Mouse (Mus musculus): Measurements from ENCODE around the gene Zyx. TPM values are rescaled to one million over a fixed set of nuclear protein-coding genes. Genes with fewer than 3 reads are reported as not detected.
A peak's percentile ranks its signal among the peaks of the same experiment; 100 is the strongest.

Gene Zyx
- polyA plus RNA-seq, 1 experiment from 2014 or later = 60.2 TPM

DNA sequence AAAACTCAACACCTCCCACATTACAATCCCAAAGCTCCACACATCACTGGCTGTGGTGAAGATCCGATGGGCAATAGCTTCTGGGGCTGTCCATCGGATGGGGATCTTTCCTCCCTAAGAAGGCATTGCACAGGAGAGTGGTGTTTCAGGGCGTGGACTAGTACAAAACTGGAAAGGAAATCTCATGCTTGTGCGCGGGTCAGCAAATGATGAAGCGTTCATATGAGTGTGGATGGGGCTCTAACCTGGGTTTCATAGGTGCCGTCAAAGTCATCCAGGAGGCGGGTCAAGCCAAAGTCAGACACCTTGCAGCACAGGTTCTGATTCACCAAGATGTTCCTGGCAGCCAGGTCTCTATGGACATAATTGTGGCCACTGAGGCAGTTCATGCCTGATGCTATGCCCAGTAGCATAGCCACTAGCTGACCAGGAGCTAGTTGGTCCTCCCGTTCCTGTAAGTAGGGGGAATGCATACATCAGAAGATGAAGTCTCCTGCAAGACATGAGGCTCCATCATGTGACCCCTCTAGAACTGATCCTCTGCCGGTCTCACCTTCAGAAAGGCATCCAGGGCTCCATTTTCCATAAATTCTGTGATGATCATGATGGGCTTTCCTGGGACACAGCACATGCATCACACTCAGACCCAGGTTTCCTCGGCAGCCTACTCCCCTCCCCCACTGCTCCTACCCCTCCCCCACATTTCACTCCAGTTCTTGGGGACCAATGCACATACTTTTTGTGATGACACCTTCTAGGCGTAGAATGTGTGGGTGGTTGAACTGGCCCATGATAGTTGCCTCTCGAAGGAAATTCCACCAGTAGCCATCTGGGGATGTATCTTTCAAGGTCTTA lies 11.8 kb downstream of the Zyx start:
- H3K9me3 ChIP-seq (ENCODE audit: control insufficient read depth, low read length) = no peaks in the 10 kb centered on the region
- no peak overlapping the region for H3K4me2 ChIP-seq
- H3K9ac ChIP-seq (ENCODE audit: low read length) = no peak overlapping the region
- DNase-seq (ENCODE audit: low spot score, missing footprints) = no peak
- no peak overlapping the region for H3K27ac ChIP-seq (ENCODE audit: low read depth, low read length)
- 93% methylated on average over 13 of the region's 13 CpGs for WGBS
- H3K36me3 ChIP-seq (ENCODE audit: control insufficient read depth, insufficient read depth, low read length) = peaks cover 9% of the 10 kb centered on the region
- no peaks in the 10 kb centered on the region for H3K27me3 ChIP-seq (ENCODE audit: control insufficient read depth, insufficient read depth, low read length)
- no peaks in the 10 kb centered on the region for H3K4me1 ChIP-seq (ENCODE audit: control insufficient read depth, insufficient read depth, low read length)
- H3K4me3 ChIP-seq (ENCODE audit: low read depth, low read length) = no peak overlapping the region
- ATAC-seq (ENCODE audit: low FRiP score) = no peak

DNA sequence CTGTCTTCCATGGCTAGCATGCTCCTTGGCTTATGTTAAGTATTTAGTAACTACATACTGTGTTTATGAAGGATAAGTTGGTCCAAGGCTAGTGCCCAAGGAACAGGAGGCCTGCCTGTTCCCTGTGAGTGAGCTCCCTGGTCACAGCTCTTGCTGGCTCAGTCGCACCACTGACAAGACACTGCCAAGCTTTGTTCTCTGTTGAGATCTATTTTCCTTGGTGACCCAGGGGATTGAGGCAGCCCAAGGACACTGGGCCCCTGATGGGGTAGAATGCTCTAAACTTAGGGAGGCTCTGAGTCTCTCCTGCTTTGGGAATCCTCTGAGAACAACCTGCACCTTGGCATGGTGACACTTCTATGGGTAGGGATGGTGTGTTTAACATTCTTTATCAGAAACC lies 12.6 kb downstream of the Zyx start:
- no peak overlapping the region for H3K4me3 ChIP-seq (ENCODE audit: low read depth, low read length)
- H3K36me3 ChIP-seq (ENCODE audit: control insufficient read depth, insufficient read depth, low read length) = peaks cover 6% of the 10 kb centered on the region; the same call in 1 of the 2 replicates
- H3K9me3 ChIP-seq (ENCODE audit: control insufficient read depth, low read length) = no peaks in the 10 kb centered on the region
- WGBS = 73% methylated on average over 1 of the region's 1 CpGs
- H3K4me2 ChIP-seq = no peak overlapping the region
- DNase-seq (ENCODE audit: low spot score, missing footprints) (no peak), ATAC-seq (ENCODE audit: low FRiP score) (no peak)
- H3K27ac ChIP-seq (ENCODE audit: low read depth, low read length) = no peak overlapping the region
- no peaks in the 10 kb centered on the region for H3K4me1 ChIP-seq (ENCODE audit: control insufficient read depth, insufficient read depth, low read length)
- H3K9ac ChIP-seq (ENCODE audit: low read length) = no peak overlapping the region
- H3K27me3 ChIP-seq (ENCODE audit: control insufficient read depth, insufficient read depth, low read length) = no peaks in the 10 kb centered on the region

DNA sequence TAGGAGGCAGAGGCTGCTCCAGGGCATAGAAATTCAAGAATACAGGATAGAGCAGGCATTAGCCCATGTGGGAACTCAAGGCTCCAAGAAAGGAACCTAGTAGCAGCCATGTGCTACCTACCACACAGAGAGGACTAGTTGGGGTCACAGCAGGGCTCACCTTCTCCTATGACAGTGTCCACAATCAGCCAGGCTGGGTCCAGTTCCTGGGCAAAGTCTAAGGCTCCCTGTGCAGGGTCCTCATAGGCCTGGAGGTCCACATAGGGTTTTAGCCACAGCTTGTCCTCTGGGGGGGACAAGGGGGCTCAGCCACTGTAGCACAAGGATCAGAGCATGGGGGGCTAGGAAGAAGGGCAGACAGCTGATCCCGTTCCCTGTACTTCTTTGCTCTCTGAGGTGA lies 13.1 kb downstream of the Zyx start:
- no peak overlapping the region for H3K4me3 ChIP-seq (ENCODE audit: low read depth, low read length)
- H3K4me2 ChIP-seq = no peak overlapping the region
- H3K4me1 ChIP-seq (ENCODE audit: control insufficient read depth, insufficient read depth, low read length) = no peaks in the 10 kb centered on the region
- DNase-seq (ENCODE audit: low spot score, missing footprints) (no peak), ATAC-seq (ENCODE audit: low FRiP score) (no peak)
- H3K36me3 ChIP-seq (ENCODE audit: control insufficient read depth, insufficient read depth, low read length) = peaks cover 6% of the 10 kb centered on the region; the same call in 1 of the 2 replicates
- H3K27ac ChIP-seq (ENCODE audit: low read depth, low read length) = no peak overlapping the region
- no peaks in the 10 kb centered on the region for H3K9me3 ChIP-seq (ENCODE audit: control insufficient read depth, low read length)
- no peak overlapping the region for H3K9ac ChIP-seq (ENCODE audit: low read length)
- 75% methylated on average over 1 of the region's 1 CpGs for WGBS
- no peaks in the 10 kb centered on the region for H3K27me3 ChIP-seq (ENCODE audit: control insufficient read depth, insufficient read depth, low read length)

DNA sequence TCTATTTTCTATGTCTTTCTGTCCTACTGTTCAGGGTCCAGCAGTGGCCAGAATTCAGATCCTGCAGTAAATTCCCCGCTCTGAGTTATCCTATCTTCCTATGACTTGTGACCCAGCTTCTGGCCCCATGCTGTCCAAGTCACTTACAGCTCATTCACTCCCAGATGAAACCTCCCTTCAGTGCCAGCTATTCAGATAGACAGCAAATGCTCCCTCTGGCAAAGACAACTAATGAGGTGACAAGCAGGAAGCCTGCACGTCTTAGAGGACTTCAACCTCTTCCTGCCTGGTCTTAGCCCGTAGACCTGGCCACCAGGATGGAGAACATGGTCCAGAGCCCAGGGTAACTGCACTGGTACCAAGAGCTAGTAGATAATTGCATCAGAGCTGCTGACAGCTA lies 13.5 kb downstream of the Zyx start:
- Histone ChIP-seq H3K27ac (ENCODE audit: low read depth, low read length) (no peak overlapping the region), H3K36me3 (ENCODE audit: control insufficient read depth, insufficient read depth, low read length) (peaks cover 2% of the 10 kb centered on the region; the same call in 1 of the 2 replicates), H3K9me3 (ENCODE audit: control insufficient read depth, low read length) (no peaks in the 10 kb centered on the region), H3K4me1 (ENCODE audit: control insufficient read depth, insufficient read depth, low read length) (no peaks in the 10 kb centered on the region), H3K27me3 (ENCODE audit: control insufficient read depth, insufficient read depth, low read length) (no peaks in the 10 kb centered on the region), H3K4me3 (ENCODE audit: low read depth, low read length) (no peak overlapping the region), H3K4me2 (no peak overlapping the region), H3K9ac (ENCODE audit: low read length) (no peak overlapping the region)
- ATAC-seq (ENCODE audit: low FRiP score) (no peak), DNase-seq (ENCODE audit: low spot score, missing footprints) (no peak)
- WGBS = 67% methylated on average over 3 of the region's 3 CpGs

DNA sequence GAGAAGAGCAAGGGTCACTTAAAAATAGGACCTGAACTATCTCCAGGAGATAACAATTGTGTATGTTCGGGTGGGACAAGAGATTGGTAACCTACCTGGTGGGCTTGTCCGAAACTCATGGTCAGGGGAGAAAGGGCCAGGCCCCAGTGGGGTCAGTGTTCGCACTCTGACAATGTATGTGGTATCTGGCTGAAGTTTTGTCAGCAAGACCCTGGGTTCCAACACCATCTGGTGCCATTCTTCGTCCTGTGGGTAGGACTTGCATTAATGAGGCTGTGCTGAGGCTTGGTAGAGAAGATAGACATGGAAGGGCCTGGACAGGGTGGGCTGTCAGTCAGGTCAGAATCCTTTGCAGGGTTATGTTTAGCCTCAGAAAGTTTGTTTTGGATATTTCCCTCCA lies 14.6 kb downstream of the Zyx start:
- Histone ChIP-seq H3K9me3 (ENCODE audit: control insufficient read depth, low read length) (no peaks in the 10 kb centered on the region), H3K27me3 (ENCODE audit: control insufficient read depth, insufficient read depth, low read length) (no peaks in the 10 kb centered on the region), H3K4me2 (no peak overlapping the region), H3K4me3 (ENCODE audit: low read depth, low read length) (no peak overlapping the region), H3K27ac (ENCODE audit: low read depth, low read length) (no peak overlapping the region), H3K4me1 (ENCODE audit: control insufficient read depth, insufficient read depth, low read length) (no peaks in the 10 kb centered on the region), H3K36me3 (ENCODE audit: control insufficient read depth, insufficient read depth, low read length) (no peaks in the 10 kb centered on the region), H3K9ac (ENCODE audit: low read length) (no peak overlapping the region)
- ATAC-seq (ENCODE audit: low FRiP score) (no peak), DNase-seq (ENCODE audit: low spot score, missing footprints) (no peak)
- WGBS = 84% methylated on average over 4 of the region's 4 CpGs

DNA sequence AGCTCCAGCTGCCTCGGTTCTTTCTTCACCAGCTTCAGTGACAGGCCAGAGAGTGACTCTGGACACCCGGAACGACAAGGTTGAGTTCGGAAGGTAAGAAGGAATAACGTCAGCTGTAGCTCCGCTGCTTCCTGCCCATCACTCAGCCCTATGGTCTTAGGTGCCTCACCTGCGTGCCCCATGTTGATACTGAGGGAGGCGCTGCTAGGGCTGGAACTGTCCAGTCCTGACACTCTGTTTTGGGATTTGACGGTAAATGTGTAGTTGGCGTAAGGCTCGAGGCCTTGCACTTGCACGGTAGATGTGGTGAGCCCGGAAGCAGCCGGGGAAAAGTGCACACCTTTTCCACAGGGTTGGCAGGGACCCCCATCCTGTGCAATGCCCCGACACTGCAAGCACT lies 15.2 kb downstream of the Zyx start:
- Histone ChIP-seq H3K4me3 (ENCODE audit: low read depth, low read length) (no peak overlapping the region), H3K36me3 (ENCODE audit: control insufficient read depth, insufficient read depth, low read length) (no peaks in the 10 kb centered on the region), H3K27ac (ENCODE audit: low read depth, low read length) (no peak overlapping the region), H3K9me3 (ENCODE audit: control insufficient read depth, low read length) (no peaks in the 10 kb centered on the region), H3K27me3 (ENCODE audit: control insufficient read depth, insufficient read depth, low read length) (no peaks in the 10 kb centered on the region), H3K4me2 (no peak overlapping the region), H3K9ac (ENCODE audit: low read length) (no peak overlapping the region), H3K4me1 (ENCODE audit: control insufficient read depth, insufficient read depth, low read length) (peaks cover 1% of the 10 kb centered on the region; the same call in 1 of the 2 replicates)
- 92% methylated on average over 15 of the region's 15 CpGs for WGBS
- no peak for DNase-seq (ENCODE audit: low spot score, missing footprints)
- ATAC-seq (ENCODE audit: low FRiP score) = no peak

DNA sequence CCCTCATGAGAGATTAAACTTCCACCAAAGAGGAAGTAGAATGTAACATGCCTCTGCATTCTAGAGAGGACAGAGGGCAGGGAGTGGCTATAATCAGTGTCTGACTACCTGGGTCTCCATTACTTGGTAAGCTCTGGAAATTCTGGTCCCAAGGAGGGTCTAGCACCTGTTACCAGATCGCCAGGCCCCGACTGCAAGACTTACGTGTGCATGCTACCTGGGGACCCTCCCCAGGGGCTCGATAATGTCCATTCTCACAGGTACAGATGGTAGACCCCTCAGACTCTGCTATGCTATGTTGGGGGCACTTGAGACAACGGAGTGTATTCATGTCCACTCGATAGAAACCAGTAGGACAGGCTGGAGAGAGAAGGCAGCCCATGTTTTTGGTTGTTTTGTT lies 15.8 kb downstream of the Zyx start:
- H3K9me3 ChIP-seq (ENCODE audit: control insufficient read depth, low read length) = no peaks in the 10 kb centered on the region
- ATAC-seq (ENCODE audit: low FRiP score) = no peak
- no peak for DNase-seq (ENCODE audit: low spot score, missing footprints)
- no peaks in the 10 kb centered on the region for H3K36me3 ChIP-seq (ENCODE audit: control insufficient read depth, insufficient read depth, low read length)
- no peak overlapping the region for H3K4me3 ChIP-seq (ENCODE audit: low read depth, low read length)
- no peak overlapping the region for H3K9ac ChIP-seq (ENCODE audit: low read length)
- peaks cover 6% of the 10 kb centered on the region; the same call in 1 of the 2 replicates for H3K4me1 ChIP-seq (ENCODE audit: control insufficient read depth, insufficient read depth, low read length)
- WGBS = 91% methylated on average over 6 of the region's 6 CpGs
- no peak overlapping the region for H3K4me2 ChIP-seq
- H3K27ac ChIP-seq (ENCODE audit: low read depth, low read length) = no peak overlapping the region
- no peaks in the 10 kb centered on the region for H3K27me3 ChIP-seq (ENCODE audit: control insufficient read depth, insufficient read depth, low read length)

DNA sequence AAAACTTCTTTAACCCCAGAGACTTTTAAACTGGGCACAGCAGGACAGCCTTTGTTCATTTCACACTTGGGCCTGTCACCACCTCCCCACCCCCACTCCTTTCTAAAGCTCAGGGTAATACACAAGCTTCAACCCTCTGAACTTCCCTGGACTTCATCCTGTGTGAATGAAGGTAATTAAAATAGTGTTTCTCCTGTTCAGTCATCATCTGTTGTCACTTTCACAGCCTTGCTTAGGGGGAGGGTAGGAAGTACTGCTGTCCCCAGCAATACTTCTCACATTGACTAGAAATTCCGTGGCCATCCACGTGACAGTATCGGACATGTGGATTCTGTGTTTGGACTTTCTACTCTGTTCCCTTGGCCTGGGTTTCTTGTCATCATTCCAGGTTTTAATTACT lies 20.4 kb downstream of the Zyx start:
- Histone ChIP-seq H3K9me3 (ENCODE audit: control insufficient read depth, low read length) (no peaks in the 10 kb centered on the region), H3K4me1 (ENCODE audit: control insufficient read depth, insufficient read depth, low read length) (peaks cover 13% of the 10 kb centered on the region), H3K27me3 (ENCODE audit: control insufficient read depth, insufficient read depth, low read length) (peaks cover 11% of the 10 kb centered on the region), H3K4me3 (ENCODE audit: low read depth, low read length) (no peak overlapping the region), H3K9ac (ENCODE audit: low read length) (no peak overlapping the region), H3K4me2 (no peak overlapping the region), H3K27ac (ENCODE audit: low read depth, low read length) (no peak overlapping the region), H3K36me3 (ENCODE audit: control insufficient read depth, insufficient read depth, low read length) (no peaks in the 10 kb centered on the region)
- peak; percentile 43 for ATAC-seq (ENCODE audit: low FRiP score)
- peak; percentile 91 for DNase-seq (ENCODE audit: low spot score, missing footprints)
- 5% methylated on average over 3 of the region's 3 CpGs for WGBS

DNA sequence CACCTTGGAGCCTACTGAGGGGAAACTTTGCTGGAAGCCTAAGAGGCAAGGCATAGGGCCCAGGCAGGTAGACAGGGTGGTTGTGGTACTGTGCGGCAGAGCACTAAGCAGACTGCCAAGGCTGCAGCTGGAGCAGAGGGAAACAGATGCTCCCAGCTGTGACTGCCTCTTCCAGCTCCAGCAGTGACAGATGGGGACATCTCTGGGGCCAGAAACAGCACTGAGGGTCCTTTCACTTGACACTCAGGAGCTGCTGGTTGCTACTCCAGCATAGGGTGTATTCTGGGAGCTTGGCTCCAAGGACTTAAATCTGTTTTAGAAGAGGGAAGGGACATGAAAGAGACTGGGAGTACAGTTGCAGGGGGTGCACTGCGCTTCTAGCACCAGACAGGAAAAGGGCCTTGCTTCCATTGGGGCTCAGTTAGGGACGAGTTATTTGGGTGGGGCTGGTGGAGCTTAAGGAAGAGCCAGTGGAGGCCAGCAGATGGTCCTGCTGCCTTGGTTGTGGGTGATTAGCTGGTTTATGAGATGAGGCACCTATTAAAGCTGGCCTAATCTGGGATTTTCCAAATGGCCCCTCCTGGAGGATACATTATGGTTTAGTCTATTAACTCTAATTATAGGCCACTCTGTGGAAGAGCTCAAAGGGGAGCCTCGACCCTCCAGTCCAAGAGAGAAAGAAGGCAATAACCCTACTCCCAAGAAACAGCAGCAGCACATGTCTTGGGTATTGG lies 21.4 kb downstream of the Zyx start:
- no peak overlapping the region for H3K27ac ChIP-seq (ENCODE audit: low read depth, low read length)
- DNase-seq (ENCODE audit: low spot score, missing footprints) (no peak), ATAC-seq (ENCODE audit: low FRiP score) (no peak)
- H3K4me2 ChIP-seq = no peak overlapping the region
- H3K4me3 ChIP-seq (ENCODE audit: low read depth, low read length) = no peak overlapping the region
- no peaks in the 10 kb centered on the region for H3K9me3 ChIP-seq (ENCODE audit: control insufficient read depth, low read length)
- H3K9ac ChIP-seq (ENCODE audit: low read length) = no peak overlapping the region
- H3K4me1 ChIP-seq (ENCODE audit: control insufficient read depth, insufficient read depth, low read length) = peaks cover 13% of the 10 kb centered on the region
- 40% methylated on average over 4 of the region's 4 CpGs for WGBS
- H3K36me3 ChIP-seq (ENCODE audit: control insufficient read depth, insufficient read depth, low read length) = no peaks in the 10 kb centered on the region
- H3K27me3 ChIP-seq (ENCODE audit: control insufficient read depth, insufficient read depth, low read length) = peaks cover 13% of the 10 kb centered on the region
